Mouse (Mus musculus) midbrain, postnatal 0 days (tissue): ENCODE results near the gene Fbxl14. TPM values are rescaled to one million over a fixed set of nuclear protein-coding genes. Genes with fewer than 3 reads are reported as not detected.
A peak's percentile ranks its signal among the peaks of the same experiment; 100 is the strongest.

Experiments used
- ATAC-seq: fragments of 200-750 bp; cut with Nextera tagmentation; 2 replicates; pipeline ENCODE4 v1.8.0; 2017; ENCODE audit warnings: moderate number of reproducible peaks, mild to moderate bottlenecking, moderate TSS enrichment, moderate library complexity; ENCODE audit not compliant: low FRiP score
- DNase-seq: peaks from one replicate; pipeline ENCODE4 v3.0.0-alpha.2; 2015; ENCODE audit warnings: low spot score
- H3K27ac ChIP-seq: fragments of 300-500 bp; sonication (generic); 2 replicates; pipeline ENCODE4 v1.5.1; 2014; ENCODE audit warnings: low read depth, mild to moderate bottlenecking, low read length, mixed read lengths
- H3K27me3 ChIP-seq: fragments of 300-500 bp; sonication (generic); 2 replicates; pipeline ENCODE4 v1.6.1; 2014; ENCODE audit warnings: low read length, control low read depth, mixed read lengths; ENCODE audit not compliant: insufficient read depth
- H3K36me3 ChIP-seq: fragments of 300-500 bp; sonication (generic); 2 replicates; pipeline ENCODE4 v1.6.1; 2014; ENCODE audit warnings: low read length, control low read depth, mixed read lengths; ENCODE audit not compliant: insufficient read depth
- H3K4me1 ChIP-seq: fragments of 300-500 bp; sonication (generic); 2 replicates; pipeline ENCODE4 v1.6.1; 2014; ENCODE audit warnings: mild to moderate bottlenecking, control low read depth, antibody characterized with exemption, low read length, mixed read lengths; ENCODE audit not compliant: insufficient read depth
- H3K4me2 ChIP-seq: fragments of 300-500 bp; sonication (generic); 2 replicates; pipeline ENCODE4 v1.6.1; 2014; ENCODE audit warnings: low read depth, mild to moderate bottlenecking, low read length, mixed read lengths; ENCODE audit not compliant: poor library complexity, severe bottlenecking
- H3K4me3 ChIP-seq: fragments of 300-500 bp; sonication (generic); 2 replicates; pipeline ENCODE4 v1.5.1; 2014; ENCODE audit warnings: low read depth, mild to moderate bottlenecking, low read length, moderate library complexity
- H3K9ac ChIP-seq: fragments of 300-500 bp; sonication (generic); replicated peaks from 2 replicates; pipeline ENCODE4 v1.6.1; 2014; ENCODE audit warnings: mild to moderate bottlenecking, low read length, moderate library complexity, mixed read lengths; ENCODE audit not compliant: poor library complexity, severe bottlenecking
- H3K9me3 ChIP-seq: fragments of 300-500 bp; sonication (generic); 2 replicates; pipeline ENCODE4 v1.6.1; 2016; ENCODE audit warnings: low read length, control low read depth
- CTCF ChIP-seq: IDR thresholded peaks from 2 replicates; pipeline ENCODE4 v1.5.1; 2016; ENCODE audit warnings: antibody characterized with exemption, mild to moderate bottlenecking
- WGBS: fragments of 180-500 bp; shearing (Covaris S2); extraction: QIAGEN DNeasy Blood & Tissue Kit; methylation state at CpG from one replicate; pipeline ENCODE4 v1.1.7; 2014; 5-methylcytosine and 5-hydroxymethylcytosine counted together
- polyA plus RNA-seq: library from polyadenylated mRNA; unstranded; fragments of >200 nt; fragmentation: Nextera tagmentation; extraction: Ambion mirVana; gene quantifications from 2 replicates; pipeline ENCODE4 v1.2.1, GENCODE M21; 2015
- total RNA-seq: library from RNA; depleted of rRNA; stranded (reverse); fragments of >200 nt; gene quantifications from 2 replicates; pipeline ENCODE4 v1.2.3, GENCODE M21; 2014; rRNA removed

Gene Fbxl14
- total and polyA plus RNA-seq, 2 experiments from 2014 or later: 1.7 to 45.9 TPM

- no peaks in the 10 kb centered on the region for H3K27me3 ChIP-seq
- H3K4me1 ChIP-seq: no peaks in the 10 kb centered on the region
- no peak for TF ChIP-seq CTCF
- no peak for ATAC-seq
- no peak overlapping the region for H3K9ac ChIP-seq
- no peaks in the 10 kb centered on the region for H3K36me3 ChIP-seq
- H3K4me2 ChIP-seq: no peak overlapping the region
- H3K27ac ChIP-seq: no peak overlapping the region
- no peak overlapping the region for H3K4me3 ChIP-seq
- WGBS: 27% methylated on average over 9 of the region's 9 CpGs
- DNase-seq: no peak
- H3K9me3 ChIP-seq: no peaks in the 10 kb centered on the region
Measured at GRCm38 (mm10) chr6:119520731-119521130, 41.3 kb downstream of the Fbxl14 start.

GRCm38 (mm10) chr6:119521482-119521900 lies 42.0 kb downstream of the Fbxl14 start:
- no peaks in the 10 kb centered on the region for H3K27me3 ChIP-seq
- ATAC-seq (no peak), DNase-seq (no peak)
- no peak overlapping the region for H3K9ac ChIP-seq
- no peaks in the 10 kb centered on the region for H3K4me1 ChIP-seq
- no peak overlapping the region for H3K4me2 ChIP-seq
- peak; percentile 28; the same call in 1 of the 2 replicates for TF ChIP-seq CTCF
- WGBS: 69% methylated on average over 3 of the region's 3 CpGs
- H3K9me3 ChIP-seq: no peaks in the 10 kb centered on the region
- no peaks in the 10 kb centered on the region for H3K36me3 ChIP-seq
- H3K27ac ChIP-seq: no peak overlapping the region
- no peak overlapping the region for H3K4me3 ChIP-seq

- DNase-seq (no peak), ATAC-seq (no peak)
- no peak overlapping the region for H3K4me3 ChIP-seq
- H3K27ac ChIP-seq: no peak overlapping the region
- no peaks in the 10 kb centered on the region for H3K36me3 ChIP-seq
- H3K9me3 ChIP-seq: no peaks in the 10 kb centered on the region
- 44% methylated on average over 3 of the region's 3 CpGs for WGBS
- no peak overlapping the region for H3K4me2 ChIP-seq
- H3K4me1 ChIP-seq: no peaks in the 10 kb centered on the region
- H3K27me3 ChIP-seq: no peaks in the 10 kb centered on the region
- TF ChIP-seq CTCF: no peak
- no peak overlapping the region for H3K9ac ChIP-seq
Measured at GRCm38 (mm10) chr6:119521931-119522391, 42.5 kb downstream of the Fbxl14 start.

- H3K4me1 ChIP-seq: no peaks in the 10 kb centered on the region
- H3K4me2 ChIP-seq: no peak overlapping the region
- H3K27me3 ChIP-seq: no peaks in the 10 kb centered on the region
- DNase-seq (no peak), ATAC-seq (no peak)
- TF ChIP-seq CTCF: no peak
- no peaks in the 10 kb centered on the region for H3K36me3 ChIP-seq
- no peak overlapping the region for H3K9ac ChIP-seq
- no peaks in the 10 kb centered on the region for H3K9me3 ChIP-seq
- 71% methylated on average over 5 of the region's 5 CpGs for WGBS
- H3K27ac ChIP-seq: no peak overlapping the region
- H3K4me3 ChIP-seq: no peak overlapping the region
Measured at GRCm38 (mm10) chr6:119526498-119526897, 47.0 kb downstream of the Fbxl14 start.

DNA sequence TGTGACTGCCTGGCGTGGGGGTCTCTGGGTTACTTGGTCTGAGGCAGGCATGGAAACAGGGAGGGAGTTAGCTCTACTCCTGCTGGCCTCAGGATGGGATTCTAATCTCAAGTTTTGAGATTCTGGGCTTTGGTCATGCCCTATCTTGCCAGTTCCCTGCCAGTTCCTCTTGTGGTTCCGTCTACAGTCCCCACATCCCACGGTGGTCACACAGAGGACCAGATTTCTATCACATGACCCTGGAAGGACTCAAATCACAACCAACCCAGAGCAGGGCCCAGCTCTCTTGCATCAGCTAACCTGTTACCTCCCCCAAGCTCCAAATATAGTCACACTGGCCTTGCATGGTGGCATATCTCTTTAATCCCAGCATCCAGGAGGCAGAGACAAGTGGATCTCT lies 50.2 kb downstream of the Fbxl14 start:
- ATAC-seq (no peak), DNase-seq (no peak)
- no peaks in the 10 kb centered on the region for H3K9me3 ChIP-seq
- TF ChIP-seq CTCF: no peak
- no peak overlapping the region for H3K27ac ChIP-seq
- H3K4me1 ChIP-seq: no peaks in the 10 kb centered on the region
- no peak overlapping the region for H3K9ac ChIP-seq
- no peak overlapping the region for H3K4me2 ChIP-seq
- WGBS: 94% methylated on average over 3 of the region's 3 CpGs
- H3K27me3 ChIP-seq: no peaks in the 10 kb centered on the region
- H3K4me3 ChIP-seq: no peak overlapping the region
- H3K36me3 ChIP-seq: no peaks in the 10 kb centered on the region

Other genes with a start within 250 kb of the Fbxl14 start
- gene Cacna2d4, start 243.1 kb upstream of the Fbxl14 start, total RNA-seq: 0.77 and 5.1 TPM in 2 replicates
- 0.74 and 0.90 TPM in 2 replicates for gene Cacna2d4, start 243.1 kb upstream of the Fbxl14 start, polyA plus RNA-seq
- gene Lrtm2, start 148.9 kb upstream of the Fbxl14 start, total RNA-seq: 32.2 and 40.4 TPM in 2 replicates
- 21.1 and 24.3 TPM in 2 replicates for gene Lrtm2, start 148.9 kb upstream of the Fbxl14 start, polyA plus RNA-seq
- 39.0 and 42.5 TPM in 2 replicates for gene Adipor2, start 62.0 kb upstream of the Fbxl14 start, total RNA-seq
- 25.3 and 26.6 TPM in 2 replicates for gene Adipor2, start 62.0 kb upstream of the Fbxl14 start, polyA plus RNA-seq
- gene Wnt5b, start 64.7 kb downstream of the Fbxl14 start, total RNA-seq: 2.1 and 4.4 TPM in 2 replicates
- gene Wnt5b, start 64.7 kb downstream of the Fbxl14 start, polyA plus RNA-seq: 0.99 and 1.6 TPM in 2 replicates